Mouse (Mus musculus): Measurements from ENCODE around the gene Glmn.

Gene Glmn

DNA sequence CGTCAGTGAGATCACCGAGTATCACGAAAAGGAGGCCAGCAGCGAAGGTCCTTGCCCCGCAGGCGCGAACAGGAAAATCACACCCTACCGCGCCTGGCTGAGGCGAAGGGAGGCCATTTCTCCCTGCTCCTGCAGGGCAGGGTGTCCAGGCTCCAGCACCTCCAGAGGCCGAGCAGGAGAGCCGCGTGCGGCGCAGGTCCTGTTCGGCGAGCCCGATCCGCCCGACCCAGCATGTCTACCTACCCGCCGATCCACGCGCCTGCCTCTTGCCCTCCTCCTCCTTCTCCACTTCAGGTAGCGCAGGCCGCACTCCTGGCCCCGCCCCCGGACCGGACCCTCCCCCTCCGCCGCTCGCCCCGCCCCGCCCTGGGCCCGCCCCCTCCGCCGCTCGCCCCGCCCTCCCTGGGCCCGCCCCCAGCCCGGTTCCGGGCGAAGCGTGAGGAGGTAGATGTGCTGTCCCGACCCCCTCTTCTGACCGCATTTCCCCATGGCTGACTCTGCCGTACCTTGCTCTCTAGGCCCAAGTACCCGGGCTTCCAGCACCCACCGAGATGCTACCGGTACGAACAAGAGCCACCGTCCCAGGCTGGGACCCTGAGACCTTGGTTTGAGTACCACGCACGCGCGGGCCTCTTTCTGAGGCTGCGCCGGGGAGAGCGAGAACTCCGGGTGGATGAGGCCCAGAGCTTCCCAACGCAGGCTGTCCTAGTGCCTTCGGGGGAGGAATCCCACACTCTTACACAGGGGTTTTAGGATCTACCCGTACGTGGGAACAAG is at the start of gene Glmn, which contains the start of gene Rpap2:
TSS of gene Glmn (minus strand) at position 588 of the 777 bp plus-strand sequence.
TSS of gene Rpap2 (plus strand) at position 73 of the 777 bp plus-strand sequence.
- DNase-seq (ENCODE audit: low read depth, low spot score): peak; percentile 89

DNA sequence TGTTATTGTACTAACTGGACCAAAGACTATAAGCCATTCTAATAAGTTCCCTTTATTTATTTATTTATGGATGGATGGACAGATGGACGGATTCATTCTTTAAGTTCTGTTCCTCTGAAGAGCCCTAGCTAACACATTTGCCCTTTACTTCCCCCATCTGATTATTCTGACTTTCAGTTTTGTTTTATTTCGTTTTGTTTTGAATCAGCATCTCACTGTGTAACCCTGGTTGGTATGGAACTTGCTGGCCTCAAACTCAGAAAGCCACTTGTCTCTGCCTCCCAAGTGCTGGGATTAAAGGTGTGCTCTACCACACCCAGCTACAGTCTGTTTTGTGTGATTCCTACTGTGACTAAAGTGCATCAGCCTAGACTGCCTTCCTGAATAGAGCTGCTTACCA is 48.2 kb upstream of the Glmn start:
- peak; percentile 52 for DNase-seq (ENCODE audit: low read depth, low spot score)

GRCm38 (mm10) chr5:107644595-107644994 is 46.9 kb upstream of the Glmn start:
- DNase-seq (ENCODE audit: low read depth, low spot score): no peak

GRCm38 (mm10) chr5:107638366-107638765 is 40.7 kb upstream of the Glmn start:
- peak; percentile 5 for DNase-seq (ENCODE audit: low read depth, low spot score)

- no peak for DNase-seq (ENCODE audit: low read depth, low spot score)
Observed at GRCm38 (mm10) chr5:107637106-107637505, 39.4 kb upstream of the Glmn start.

DNA sequence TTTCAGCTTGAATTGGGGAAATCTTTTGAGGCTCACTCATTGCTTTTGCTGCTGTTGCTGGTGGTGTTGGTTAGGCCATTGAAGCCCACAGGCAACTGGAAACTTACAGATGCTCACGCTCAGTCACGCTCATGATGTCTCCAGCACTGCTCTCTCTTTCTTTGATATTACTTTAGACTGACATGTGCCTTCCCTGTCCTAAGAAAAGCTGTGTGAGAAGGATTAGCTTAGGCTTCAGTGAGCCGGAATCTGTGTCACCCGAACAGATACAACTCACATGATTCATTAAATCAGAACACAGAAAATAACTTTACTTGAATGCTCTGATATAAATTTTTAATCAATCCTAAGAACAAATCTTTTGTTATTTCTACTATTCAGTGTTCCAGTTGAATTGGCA is 36.0 kb upstream of the Glmn start:
- DNase-seq (ENCODE audit: low read depth, low spot score): no peak

- DNase-seq (ENCODE audit: low read depth, low spot score): no peak
Observed at GRCm38 (mm10) chr5:107621327-107621726, 23.6 kb upstream of the Glmn start.

DNA sequence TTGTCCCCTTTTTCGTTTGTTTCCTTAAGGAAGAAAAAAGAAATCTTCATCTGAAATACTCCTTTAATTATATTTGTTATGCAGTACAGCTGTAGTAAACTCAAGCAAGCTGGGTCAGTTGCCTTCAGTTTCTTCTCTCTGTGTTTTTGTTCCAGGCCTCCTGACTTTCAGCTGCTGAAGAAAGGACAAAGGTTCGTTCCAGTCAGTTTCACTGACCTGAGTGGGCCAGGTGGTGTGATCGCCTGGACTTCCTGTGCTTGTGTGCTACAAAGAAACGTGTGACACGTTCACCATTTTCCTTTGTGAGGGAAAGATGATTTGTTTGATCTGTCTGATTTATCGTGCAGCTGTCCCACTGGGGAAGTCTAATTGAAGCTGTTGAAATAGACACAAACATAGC is 20.3 kb upstream of the Glmn start:
- no peak for DNase-seq (ENCODE audit: low read depth, low spot score)

DNA sequence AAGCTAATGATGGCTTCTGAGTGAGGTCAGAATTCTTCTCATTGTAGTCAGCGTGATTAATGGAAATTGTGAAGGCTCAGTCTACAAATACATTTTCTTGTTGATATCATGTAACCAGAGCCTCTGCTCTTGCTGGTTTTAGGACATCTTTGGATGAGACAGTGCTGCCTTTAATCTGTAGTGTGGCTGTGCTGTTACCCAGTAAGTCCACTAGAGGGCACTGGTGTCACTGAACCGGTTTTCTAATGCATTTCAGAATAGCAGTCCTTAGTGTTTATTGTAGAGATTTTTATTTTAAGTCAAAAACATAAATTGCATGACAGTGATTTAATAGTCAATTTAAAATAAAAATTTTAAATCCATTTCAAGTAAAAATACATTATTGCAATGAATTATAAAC is 13.5 kb upstream of the Glmn start:
- DNase-seq (ENCODE audit: low read depth, low spot score): peak; percentile 82

DNA sequence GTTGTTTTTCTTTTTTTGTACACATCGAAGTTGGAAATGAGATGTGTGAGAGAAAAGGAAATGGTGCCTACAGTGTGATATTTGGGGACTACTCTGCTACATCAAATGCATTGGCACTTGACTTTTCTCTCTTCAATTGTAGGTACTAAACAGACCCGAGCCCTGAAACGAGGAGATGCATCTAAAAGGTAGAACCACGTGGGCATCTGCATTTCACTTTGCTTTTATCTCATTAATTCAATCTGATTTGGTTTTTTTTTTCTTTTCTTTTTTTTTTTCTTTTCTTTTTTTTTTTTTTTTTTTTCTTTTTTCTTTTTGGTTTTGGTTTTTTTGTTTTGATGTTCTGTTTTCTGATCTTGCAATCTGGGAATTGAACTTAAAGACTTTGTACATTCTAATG is 692 bp upstream of the Glmn start:
- DNase-seq (ENCODE audit: low read depth, low spot score): peak; percentile 38

DNA sequence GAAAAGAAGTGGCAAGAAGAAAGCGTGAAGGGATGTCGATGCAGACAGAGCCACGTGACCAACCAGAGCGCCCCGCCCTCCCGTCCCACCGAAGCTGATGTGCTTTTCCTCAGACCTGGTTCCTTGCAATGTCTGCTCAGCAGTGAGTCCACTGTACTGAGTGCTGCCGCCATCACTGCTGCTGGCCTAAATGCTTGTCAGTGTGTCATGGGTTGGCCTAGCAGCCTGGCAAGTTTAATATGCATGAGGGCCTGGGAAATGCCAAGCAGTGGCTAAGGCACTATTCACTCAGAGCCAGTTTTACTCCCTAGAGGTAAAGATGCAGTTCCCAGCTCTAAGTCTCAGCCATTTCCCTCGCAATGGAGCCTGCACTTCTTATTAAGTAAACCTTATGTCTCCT is 28.5 kb downstream of the Glmn start:
- DNase-seq (ENCODE audit: low read depth, low spot score): no peak

GRCm38 (mm10) chr5:107556969-107557368 is 40.7 kb downstream of the Glmn start:
- no peak for DNase-seq (ENCODE audit: low read depth, low spot score)

- DNase-seq (ENCODE audit: low read depth, low spot score): peak; percentile 40
Observed at GRCm38 (mm10) chr5:107554336-107554735, 43.4 kb downstream of the Glmn start.

DNA sequence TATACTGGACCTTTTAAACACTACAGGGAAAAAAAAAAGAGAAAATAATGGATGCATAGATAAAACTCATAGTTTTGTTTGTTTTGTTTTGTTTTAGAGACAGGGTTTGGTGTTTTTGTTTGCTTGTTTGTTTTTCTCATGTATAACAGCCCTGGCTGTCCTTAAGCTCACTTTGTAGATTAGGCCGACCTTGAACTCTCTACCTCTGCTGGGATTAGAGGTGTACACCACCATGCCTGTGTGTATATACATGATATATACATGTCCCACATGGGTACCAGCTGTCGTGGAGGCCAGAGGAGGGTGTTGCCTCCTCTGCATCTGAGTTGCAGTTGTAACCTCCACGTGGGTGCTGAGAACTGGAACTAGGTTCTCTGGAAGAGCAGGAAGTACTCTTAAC is 49.2 kb downstream of the Glmn start:
- no peak for DNase-seq (ENCODE audit: low read depth, low spot score)

DNA sequence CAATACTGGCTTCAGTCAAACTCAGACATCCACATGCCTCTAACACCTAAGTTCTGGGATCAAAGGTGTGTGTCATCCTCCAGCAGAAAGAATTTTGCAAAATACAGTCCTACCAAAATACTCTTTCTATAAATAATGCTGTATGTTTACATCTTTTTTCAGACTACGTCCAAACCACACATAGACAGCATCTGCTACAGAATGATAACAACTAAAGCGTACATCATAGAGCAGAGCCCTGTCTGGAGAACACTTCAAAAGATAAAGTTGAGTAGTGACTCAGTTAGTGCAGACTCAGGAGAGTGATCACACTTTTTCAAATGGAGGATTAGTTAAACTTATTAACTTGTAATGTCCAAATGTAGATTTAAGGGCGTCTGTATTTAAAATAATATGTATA is 49.7 kb downstream of the Glmn start:
- DNase-seq (ENCODE audit: low read depth, low spot score): no peak

DNA sequence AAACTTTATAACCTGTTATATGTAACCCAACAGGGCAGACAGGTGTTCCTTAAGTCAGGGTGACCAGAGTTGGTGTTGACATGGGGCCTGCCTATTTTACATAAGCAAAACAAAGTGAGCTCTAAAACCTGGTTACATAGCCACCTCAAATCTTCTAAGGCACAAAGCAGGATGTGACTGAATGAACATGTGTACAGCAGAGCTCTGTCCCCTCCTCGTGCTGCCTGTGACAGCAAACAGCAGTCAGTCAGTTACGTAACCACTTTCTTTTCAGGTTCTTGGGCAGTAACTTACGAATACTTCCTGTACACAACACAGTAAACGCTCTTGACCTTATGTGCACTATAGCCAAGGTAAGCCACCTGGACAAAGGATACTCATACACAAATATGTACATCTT is 51.8 kb downstream of the Glmn start:
- peak; percentile 71 for DNase-seq (ENCODE audit: low read depth, low spot score)

- DNase-seq (ENCODE audit: low read depth, low spot score): no peak
Observed at GRCm38 (mm10) chr5:107541696-107542095, 56.0 kb downstream of the Glmn start.

DNA sequence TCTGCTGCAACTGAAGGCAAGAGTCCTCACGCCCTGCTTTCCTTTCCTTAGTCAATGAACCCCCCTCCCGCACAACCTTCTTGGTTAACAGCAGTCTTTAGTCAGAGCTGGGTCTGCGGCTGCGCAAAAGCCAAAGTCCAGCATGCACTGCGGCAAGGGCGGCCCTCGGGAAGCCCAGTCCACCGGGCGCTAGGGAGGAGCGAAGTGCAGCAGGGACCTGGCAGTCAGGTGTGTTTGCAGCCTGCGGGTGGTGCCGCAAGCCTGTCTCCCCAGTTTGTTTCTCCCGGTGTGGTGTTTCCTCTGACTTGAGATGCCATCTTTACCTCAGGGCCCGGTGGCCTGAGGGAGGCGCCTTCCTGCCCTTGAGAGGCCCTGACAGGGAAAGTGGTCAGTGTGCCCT is 63.1 kb downstream of the Glmn start, which contains the start of gene 1700028K03Rik:
TSS of gene 1700028K03Rik (plus strand) at position 129 of the 400 bp plus-strand sequence.
- DNase-seq (ENCODE audit: low read depth, low spot score): peak; percentile 8

- no peak for DNase-seq (ENCODE audit: low read depth, low spot score)
Observed at GRCm38 (mm10) chr5:107533590-107533989, 64.1 kb downstream of the Glmn start.

DNA sequence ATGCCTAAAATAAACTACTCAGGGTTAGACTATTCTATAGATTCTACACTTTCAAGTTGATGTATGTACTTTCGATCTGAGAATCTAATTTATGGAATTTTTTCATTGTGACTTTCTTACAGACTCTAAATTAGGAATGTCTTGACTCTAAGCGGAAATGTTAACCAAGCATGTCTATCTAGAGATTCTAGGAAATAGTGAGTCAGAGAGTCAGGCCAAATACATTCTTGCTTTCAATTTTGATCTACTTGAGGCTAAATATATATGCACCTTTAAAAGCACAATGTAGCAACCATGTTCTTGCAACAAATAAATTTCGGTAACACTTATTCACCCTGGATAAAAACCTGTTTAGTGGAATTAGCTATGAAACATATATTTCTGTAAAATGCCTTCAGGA is 68.8 kb downstream of the Glmn start:
- DNase-seq (ENCODE audit: low read depth, low spot score): peak; percentile 37

DNA sequence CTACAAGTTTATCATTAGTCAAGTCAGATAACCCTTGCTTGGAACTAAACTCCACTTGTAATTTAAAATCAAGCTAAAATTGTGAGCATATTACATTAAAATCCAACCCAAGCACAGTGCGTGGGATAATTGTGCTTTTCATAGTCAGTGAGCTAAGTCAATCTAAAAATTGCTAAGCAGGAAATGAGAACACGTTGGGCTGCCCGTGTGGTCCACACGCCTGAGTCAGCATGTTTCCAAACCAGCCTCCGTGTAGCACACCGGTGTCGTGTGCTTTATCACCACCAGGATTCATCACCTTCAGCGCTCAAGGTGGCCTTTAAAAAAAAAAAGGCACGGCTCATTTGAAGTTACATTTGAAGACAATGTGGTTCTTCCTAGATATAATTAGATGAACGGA is 73.4 kb downstream of the Glmn start:
- DNase-seq (ENCODE audit: low read depth, low spot score): peak; percentile 65

GRCm38 (mm10) chr5:107521897-107522296 is 75.8 kb downstream of the Glmn start:
- DNase-seq (ENCODE audit: low read depth, low spot score): no peak

DNA sequence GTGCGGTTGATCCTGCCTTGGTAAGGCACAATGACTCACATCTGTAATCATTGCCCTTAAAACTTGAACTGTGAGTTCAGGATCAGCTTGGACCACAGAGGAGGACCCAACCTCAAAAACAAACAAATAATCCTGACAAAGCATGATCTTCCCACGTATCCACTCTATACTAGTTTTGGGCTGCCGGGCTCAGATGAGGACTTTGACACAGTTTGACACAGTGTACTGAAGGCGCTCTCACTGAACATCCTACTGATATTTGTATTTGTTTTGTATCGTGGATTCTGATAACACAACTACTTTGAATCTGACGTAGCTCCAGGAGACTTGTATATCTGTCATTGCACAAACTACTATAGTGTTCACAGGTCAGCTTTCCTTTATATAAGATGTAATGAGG is 76.3 kb downstream of the Glmn start:
- no peak for DNase-seq (ENCODE audit: low read depth, low spot score)

DNA sequence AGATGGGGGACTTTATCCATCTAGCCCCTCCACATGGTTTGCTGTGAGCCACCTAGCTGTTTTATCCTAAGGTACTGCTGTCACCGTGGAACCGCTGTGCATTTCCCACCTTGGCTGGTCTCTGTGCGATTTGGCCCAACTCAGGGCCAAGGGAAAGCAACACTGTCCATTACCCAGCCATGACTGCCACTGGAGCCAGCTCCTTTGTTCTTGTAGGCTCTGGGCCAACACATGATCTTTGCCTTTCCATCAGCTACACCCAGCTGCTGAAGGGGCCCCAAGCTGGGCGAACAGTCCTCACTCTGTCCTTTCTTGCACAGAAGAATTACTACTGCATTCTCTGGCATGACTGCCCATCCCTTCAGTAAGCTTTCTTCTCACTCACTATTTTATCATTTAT is 79.1 kb downstream of the Glmn start:
- no peak for DNase-seq (ENCODE audit: low read depth, low spot score)
